Mouse (Mus musculus) adipocyte (in vitro differentiated cells): ENCODE data around the gene Adh4.
A peak's percentile ranks its signal among the peaks of the same experiment; 100 is the strongest.
"Not testable (repeated sequence)": the region's sequence is repeated elsewhere in the genome, so short reads cannot be mapped to it uniquely, and the experiment has no call there.

Source experiments
- DNase-seq: peaks from one replicate; pipeline ENCODE4 v3.0.0-alpha.2; 2016; ENCODE audit warnings: low spot score

Gene Adh4

GRCm38 (mm10) chr3:138443465-138443771 is 28.2 kb downstream of the Adh4 start:
- DNase-seq, result no peak

DNA sequence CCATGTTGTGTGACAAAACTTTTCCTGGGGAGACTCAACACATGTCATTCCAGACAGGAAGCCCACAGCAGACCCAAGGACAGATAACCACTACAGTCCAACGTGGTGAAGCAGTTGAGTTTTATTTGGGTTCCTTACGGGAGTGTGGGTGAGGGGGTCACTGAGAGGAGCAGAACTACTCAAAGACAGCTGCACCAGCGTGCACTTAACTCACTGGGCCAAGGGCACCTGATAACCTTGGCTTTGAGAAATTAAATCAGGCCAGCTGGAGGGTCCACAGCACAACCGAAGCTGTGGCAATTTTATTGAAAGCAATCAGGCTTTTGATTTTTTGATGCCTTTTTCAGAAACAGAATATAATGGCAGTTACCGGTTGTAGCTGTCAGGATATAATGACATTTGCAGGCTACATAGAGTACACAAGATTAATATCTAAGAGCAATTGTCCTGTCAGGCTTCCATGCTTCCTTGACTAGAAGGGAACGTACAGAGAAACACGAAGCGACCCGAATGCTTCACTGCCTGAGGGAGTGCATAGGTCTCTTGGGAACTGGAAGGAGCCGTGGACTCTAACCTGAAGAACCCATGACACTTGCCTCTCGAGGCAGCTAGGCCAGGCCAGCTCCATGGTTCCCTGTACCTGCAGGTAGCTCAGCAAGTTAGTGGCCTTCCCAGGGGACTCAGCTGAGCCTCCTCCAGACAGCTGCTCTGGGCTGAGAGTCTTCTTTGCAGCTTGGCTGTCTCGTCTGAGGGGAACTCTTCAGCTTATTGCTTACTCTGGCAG is 33.0 kb downstream of the Adh4 start:
- no peak for DNase-seq

GRCm38 (mm10) chr3:138452169-138452568 is 36.9 kb downstream of the Adh4 start:
- DNase-seq, result no peak

- DNase-seq, result no peak
Measured at GRCm38 (mm10) chr3:138454234-138454633, 39.0 kb downstream of the Adh4 start.

- DNase-seq, result no peak
Measured at GRCm38 (mm10) chr3:138454711-138455435, 39.6 kb downstream of the Adh4 start.

GRCm38 (mm10) chr3:138458441-138458840 is 43.2 kb downstream of the Adh4 start:
- no peak for DNase-seq

GRCm38 (mm10) chr3:138460260-138460659 is 45.0 kb downstream of the Adh4 start:
- no peak for DNase-seq

GRCm38 (mm10) chr3:138461832-138462231 is 46.6 kb downstream of the Adh4 start:
- DNase-seq, result no peak

DNA sequence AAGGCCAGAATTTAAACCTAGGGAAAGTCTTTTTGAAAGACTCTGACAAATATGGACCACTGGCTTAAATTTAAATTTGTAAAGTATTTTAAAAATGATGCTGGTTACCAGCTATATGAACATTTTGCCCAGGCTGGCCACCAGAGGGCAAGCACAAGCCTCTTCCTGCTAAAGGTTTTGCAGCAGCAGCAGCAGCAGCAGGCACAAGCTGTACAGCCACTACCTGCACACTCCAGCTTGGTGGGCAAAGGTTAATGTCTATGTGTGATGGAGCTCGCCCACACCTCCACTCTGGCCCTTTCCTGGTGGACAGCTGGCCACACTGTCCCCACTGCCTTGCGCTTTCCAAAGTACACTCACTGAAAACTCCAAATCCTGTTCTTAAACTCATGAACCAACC is 47.9 kb downstream of the Adh4 start:
- DNase-seq, result peak; percentile 70

DNA sequence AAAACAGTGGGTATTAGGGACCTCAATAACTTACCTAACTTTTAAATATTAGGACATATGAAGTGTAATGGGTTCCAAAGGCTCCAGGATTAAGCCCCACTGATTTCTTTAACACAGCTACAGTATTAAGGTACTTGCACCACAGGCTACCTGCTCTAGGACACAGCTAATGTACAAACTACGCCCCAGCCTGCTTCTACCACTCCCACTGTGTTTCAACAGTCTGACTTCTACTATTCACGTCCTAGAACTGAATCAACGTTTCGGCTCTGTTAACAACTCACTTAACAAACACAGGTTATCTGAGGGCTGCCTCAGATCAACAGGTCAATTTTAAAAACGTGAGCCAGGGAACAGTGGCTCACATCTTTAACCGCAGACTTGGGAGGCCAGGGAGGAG is 48.5 kb downstream of the Adh4 start:
- DNase-seq, result no peak

DNA sequence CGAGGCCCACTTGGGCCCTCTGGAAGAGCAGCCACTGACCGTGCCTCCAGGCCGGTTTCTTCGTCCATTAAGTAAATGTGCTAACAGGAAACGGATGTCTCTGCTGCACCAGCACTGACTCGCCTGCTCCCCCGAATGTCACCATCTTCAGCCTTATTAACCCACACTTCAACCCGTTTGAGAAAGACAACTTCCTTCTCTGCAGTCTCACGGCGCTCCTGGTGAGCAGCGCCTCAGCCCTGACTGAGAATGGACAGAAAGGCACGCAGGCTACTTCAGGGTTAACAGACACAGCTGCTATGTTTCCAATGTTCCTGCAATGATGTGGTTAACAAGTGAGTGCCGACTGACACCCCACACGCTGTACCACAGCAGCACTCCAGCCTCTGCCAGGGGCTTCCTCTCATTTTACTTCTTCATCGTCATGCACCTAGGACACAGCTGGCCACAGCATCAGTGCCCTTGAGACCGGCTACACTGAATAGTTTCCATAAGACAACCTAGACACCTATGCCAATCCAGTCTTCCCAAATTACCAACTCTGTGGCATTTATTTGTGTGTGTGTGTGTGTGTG is 49.4 kb downstream of the Adh4 start:
- no peak for DNase-seq

DNA sequence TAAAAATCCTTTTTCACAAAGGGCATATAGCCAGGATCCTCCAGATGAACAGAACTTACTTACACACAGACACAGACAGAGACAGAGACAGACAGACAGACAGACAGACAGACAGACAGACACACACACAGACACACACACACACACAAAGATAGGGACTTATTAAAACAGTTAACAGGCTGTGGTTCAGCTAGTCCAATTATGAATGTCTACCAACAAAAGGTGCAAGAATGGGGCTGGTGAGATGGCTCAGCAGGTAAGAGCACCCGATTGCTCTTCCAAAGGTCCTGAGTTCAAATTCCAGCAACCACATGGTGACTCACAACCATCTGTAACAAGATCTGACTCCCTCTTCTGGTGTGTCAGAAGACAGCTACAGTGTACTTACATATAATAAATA is 51.4 kb downstream of the Adh4 start:
- not testable (repeated sequence) for DNase-seq

GRCm38 (mm10) chr3:138471066-138471465 is 55.8 kb downstream of the Adh4 start:
- no peak for DNase-seq

GRCm38 (mm10) chr3:138479489-138479888 is 64.2 kb downstream of the Adh4 start:
- no peak for DNase-seq
